Mouse (Mus musculus): ENCODE data around the gene Entpd2. TPM values are rescaled to one million over a fixed set of nuclear protein-coding genes. Genes with fewer than 3 reads are reported as not detected.

Entpd2 gene
- 10 to 100 TPM; 11.5 to 13.1 TPM for total RNA-seq (2021)
- long read RNA-seq, experiment 1, transcript Entpd2-201 (9 exons, 1,935 nt): major isoform, 21 of 29 reads
- long read RNA-seq, experiment 1, partial matches to known transcripts: 1 of 29 reads
- long read RNA-seq, experiment 1, other reads (novel, unspliced or antisense): 7 of 29 reads
- long read RNA-seq, experiment 2, transcript Entpd2-201 (9 exons, 1,935 nt): major isoform, 25 of 27 reads
- long read RNA-seq, experiment 2, partial matches to known transcripts: 0 of 27 reads
- long read RNA-seq, experiment 2, other reads (novel, unspliced or antisense): 2 of 27 reads

DNA sequence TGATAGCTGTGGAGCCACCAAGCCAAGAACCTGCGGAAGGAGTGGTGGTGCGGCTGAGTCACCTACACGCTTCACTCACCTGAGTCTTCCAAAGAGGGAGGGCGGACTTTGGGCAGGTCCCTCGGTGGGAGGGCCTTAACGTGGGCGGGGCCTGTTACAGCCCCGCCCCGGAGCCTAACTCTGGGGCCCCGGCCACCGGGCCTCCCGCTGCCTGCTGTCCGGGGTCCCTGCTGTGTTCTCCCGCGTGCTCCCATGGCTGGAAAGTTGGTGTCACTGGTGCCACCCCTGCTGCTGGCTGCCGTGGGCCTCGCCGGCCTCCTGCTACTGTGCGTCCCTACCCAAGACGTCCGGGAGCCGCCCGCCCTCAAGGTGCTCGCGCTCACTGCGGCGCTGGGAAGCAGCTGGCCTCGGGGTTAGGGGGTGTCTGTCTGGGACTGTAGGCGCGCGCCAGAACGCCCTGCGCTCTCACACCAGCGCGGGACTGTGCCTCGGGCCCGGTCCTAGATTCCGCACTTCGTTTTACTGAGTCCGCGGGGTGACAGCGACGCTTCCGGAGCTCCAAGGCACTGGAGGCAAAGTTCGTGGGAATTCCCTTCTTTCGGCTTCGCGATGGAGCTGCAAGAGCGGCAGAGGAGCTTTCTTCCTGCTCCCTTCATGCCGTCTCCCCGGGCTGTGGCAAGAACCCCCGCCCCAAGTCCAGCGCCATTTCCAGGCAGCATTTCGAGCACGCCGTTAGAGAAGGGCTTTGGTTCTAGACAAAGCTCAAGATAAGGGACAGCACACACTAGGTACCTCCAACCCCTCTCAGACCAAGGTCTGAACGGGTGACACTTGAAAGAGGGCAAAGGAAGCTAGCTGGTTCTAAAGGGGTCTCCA is at the start of gene Entpd2:
Gene Entpd2, plus strand, starts transcription at position 154 of the 876 bp plus-strand sequence.
- H3K4me3 ChIP-seq: peak within 1 kb of the TSS; percentile 40
- DNase-seq (ENCODE audit: extremely low spot score in 1 of 2, low spot score in 2 of 2): no peak
- intact Hi-C loops (cut with DNase I): no loop called here
- peak; percentile 5 for TF ChIP-seq CTCF (IDR thresholded peaks at IDR 0.05)
- peak within 1 kb of the TSS; percentile 72 for H3K27ac ChIP-seq

DNA sequence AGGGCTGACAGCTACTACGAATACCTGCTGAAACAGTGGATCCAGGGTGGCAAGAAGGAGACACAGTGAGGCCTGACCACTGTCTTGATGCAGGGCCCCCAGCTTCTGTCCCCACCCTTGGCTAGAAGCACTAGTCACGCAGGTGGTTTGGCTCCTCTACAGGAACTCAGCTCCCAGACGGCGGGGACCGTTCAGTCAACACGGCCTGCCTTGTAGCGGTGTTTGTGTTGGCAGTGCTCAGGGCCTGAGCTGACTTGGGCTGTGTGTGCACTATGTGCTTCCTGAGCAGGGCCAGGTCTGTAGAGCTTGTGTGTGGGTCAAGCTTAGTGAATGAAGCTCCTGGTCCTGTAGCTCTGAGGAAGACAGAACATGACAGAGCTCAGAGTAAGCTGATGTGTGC is 47.5 kb upstream of the Entpd2 start:
- intact Hi-C loops (cut with DNase I): no loop called here

DNA sequence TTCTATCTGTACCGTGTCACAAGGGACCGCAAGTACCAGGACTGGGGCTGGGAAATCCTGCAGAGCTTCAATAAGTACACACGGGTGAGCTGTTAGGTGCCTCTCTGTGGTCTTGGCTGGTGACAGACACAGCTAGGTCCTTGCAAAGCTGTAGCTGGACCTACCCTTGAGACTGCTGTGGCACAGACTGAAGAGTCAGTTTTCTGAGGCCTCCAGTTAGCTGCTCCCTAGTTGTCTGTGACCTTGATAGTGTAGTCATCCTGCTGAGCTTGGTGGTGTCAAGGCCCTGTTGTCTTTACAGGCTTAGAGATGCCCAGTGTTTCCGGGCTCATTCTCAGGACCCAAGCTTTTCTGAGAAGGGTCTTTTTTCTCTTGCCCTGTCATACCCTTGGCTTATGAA is 46.2 kb upstream of the Entpd2 start:
- intact Hi-C loops (cut with DNase I): no loop called here
- no peak for TF ChIP-seq CTCF (IDR thresholded peaks at IDR 0.05)

More for the DNA sequence above, 47.5 kb upstream of the Entpd2 start:
- no peak overlapping the region for H3K27ac ChIP-seq
- DNase-seq (ENCODE audit: extremely low spot score in 1 of 2, low spot score in 2 of 2): no peak
- no peak for TF ChIP-seq CTCF (IDR thresholded peaks at IDR 0.05)
- no peak overlapping the region for H3K4me3 ChIP-seq

DNA sequence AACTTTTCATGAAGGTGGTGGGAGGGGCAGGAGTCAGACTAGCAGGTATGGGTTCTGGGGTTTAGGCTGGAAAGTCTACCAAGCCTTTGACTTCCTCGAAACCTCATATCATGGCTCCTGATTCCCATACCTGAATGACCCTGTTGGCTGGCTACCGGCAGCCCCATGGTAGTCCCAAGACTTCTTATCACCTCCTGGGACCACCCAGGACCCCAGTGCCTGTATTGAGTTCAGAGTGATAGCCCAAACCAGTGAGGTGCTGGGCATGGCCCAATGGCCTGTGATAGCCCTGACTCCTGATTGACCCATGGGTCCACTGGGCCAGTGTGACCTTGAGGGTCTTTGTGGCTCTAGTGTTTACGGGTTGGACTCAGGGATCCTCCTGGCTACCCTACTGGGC is 45.0 kb upstream of the Entpd2 start:
- TF ChIP-seq CTCF (IDR thresholded peaks at IDR 0.05): no peak
- Histone ChIP-seq H3K4me3 (no peak overlapping the region), H3K27ac (no peak overlapping the region)
- DNase-seq (ENCODE audit: extremely low spot score in 1 of 2, low spot score in 2 of 2): no peak
- intact Hi-C loops (cut with DNase I): no loop called here

More for the DNA sequence above, 46.2 kb upstream of the Entpd2 start:
- DNase-seq (ENCODE audit: extremely low spot score in 1 of 2, low spot score in 2 of 2): no peak
- no peak overlapping the region for H3K27ac ChIP-seq
- no peak overlapping the region for H3K4me3 ChIP-seq

DNA sequence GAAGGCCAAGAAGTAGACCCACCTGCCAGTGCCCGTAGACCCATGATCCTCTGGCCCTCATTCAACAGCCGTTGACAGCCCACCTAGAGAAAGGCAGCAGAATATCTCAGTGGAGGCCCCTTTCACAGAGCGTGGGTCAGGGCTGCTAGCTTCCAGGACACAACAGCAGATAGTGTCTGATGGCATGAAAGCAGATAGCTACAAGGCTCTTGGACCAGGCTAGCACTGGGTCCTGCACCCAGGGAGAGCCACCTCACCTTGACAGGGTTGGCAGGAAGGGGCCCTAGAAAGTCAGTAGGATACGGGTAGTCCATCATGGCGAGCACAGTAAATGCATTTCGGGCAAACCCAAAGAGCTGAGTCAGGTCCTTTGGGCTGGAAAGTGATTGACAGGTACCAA is 41.5 kb upstream of the Entpd2 start:
- DNase-seq (ENCODE audit: extremely low spot score in 1 of 2, low spot score in 2 of 2): no peak
- no peak overlapping the region for H3K4me3 ChIP-seq
- TF ChIP-seq CTCF (IDR thresholded peaks at IDR 0.05): no peak
- H3K27ac ChIP-seq: no peak overlapping the region
- intact Hi-C loops (cut with DNase I): no loop called here

DNA sequence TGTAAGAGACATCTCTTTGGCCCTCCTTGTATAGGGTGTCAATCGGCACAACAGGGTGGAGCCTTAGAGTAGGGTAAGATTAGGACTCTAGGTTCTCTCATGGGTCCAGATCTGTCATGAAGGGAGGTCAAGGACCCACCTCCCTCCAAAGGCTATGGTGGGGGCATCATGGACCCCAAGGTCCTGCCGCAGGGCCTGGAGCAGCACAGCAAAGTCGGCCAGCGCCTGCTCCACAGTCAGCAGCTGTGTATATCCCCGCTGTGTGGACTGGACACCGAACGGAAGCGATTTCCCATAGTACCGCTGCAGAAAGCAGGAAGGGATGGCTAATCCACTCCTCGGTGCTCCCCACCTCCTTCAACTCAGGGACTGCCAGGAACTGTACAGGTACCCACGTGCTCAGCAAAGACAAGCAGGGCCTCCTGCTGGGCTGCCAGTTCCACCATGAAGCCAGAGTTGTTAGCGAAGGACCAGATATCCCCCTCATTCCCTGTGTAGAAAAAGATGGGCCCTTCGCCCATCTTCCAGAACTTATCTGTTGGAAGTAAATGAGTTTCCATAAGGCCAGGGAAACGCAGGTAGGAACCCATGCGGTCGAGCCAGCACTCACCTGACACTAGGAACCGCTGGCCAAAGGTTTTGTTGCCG is 40.1 kb upstream of the Entpd2 start:
- DNase-seq (ENCODE audit: extremely low spot score in 1 of 2, low spot score in 2 of 2): no peak
- H3K27ac ChIP-seq: no peak overlapping the region
- intact Hi-C loops (cut with DNase I): no loop called here
- TF ChIP-seq CTCF (IDR thresholded peaks at IDR 0.05): no peak
- H3K4me3 ChIP-seq: peak overlapping the region; percentile 52

DNA sequence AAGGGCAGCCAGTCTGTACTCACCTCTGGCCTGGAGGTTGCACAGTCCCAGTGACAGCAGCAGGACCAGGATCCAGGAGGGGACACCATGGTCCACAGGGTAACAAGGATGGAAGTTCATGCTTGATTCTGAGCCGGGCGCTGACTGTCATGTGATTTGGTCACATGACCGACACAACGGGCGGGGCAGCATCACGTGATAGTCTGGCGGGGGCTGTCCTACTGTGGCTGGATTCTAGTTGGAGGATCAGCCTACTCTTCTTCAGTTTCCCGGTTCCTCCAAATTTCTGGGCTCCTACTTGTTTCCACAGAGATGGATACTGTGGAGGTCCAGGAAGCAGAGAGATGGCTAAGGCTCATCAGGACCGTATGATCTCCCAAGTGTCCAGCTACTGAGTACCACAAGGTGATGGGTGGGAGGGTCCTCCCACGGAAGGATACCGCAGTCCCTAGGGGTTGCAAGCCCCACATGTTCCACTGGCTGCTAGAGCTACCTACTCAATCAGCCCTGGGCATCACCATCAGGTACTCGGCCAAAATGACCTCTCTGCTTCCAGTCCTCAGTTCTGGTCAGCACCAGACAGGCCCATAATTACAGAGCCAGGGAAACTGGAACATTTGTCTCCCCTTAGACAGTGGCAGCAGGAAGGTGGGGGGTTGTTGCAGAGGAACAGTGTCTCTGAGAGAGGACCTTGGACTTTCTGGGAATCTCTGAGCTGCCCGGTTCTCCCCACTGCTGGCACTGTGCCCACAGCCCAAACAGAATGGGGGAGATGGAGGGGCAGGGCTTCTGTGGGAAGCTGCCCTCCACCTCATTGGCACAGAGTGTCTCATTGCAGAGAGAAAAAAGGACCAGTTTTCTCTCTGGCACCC is 39.2 kb upstream of the Entpd2 start, which contains the start of gene Dpp7:
Gene Dpp7, minus strand, starts transcription at position 152 of the 872 bp plus-strand sequence.
- Histone ChIP-seq H3K4me3 (peak within 1 kb of the TSS; percentile 52), H3K27ac (0 out of 2 replicates have a peak within 1 kb of the TSS, but pooled peaks have one; percentile 11)
- intact Hi-C loops (cut with DNase I): no loop called here
- no peak for TF ChIP-seq CTCF (IDR thresholded peaks at IDR 0.05)
- DNase-seq (ENCODE audit: extremely low spot score in 1 of 2, low spot score in 2 of 2): peak; percentile 80 to 82

DNA sequence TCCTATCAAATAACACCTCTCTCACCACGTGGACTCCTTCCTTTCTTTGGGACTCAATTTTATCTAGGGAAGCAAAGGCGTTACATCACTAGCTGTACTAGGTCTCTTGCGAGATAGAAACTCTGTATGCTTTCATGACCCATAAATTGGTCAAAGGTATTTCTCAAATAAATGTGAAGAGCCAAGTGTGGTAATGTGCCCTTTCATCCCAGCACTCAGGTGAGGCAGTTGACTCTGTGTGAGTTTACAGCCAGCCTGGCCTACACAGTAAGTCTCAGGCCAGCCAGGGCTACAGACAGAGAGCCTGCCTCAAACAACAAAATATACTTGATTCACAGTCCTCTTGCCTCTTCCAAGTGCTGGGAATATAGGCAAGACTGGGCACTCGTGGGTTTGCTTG is 35.8 kb upstream of the Entpd2 start:
- no peak for DNase-seq (ENCODE audit: extremely low spot score in 1 of 2, low spot score in 2 of 2)
- H3K4me3 ChIP-seq: no peak overlapping the region
- intact Hi-C loops (cut with DNase I): no loop called here
- no peak for TF ChIP-seq CTCF (IDR thresholded peaks at IDR 0.05)
- no peak overlapping the region for H3K27ac ChIP-seq

DNA sequence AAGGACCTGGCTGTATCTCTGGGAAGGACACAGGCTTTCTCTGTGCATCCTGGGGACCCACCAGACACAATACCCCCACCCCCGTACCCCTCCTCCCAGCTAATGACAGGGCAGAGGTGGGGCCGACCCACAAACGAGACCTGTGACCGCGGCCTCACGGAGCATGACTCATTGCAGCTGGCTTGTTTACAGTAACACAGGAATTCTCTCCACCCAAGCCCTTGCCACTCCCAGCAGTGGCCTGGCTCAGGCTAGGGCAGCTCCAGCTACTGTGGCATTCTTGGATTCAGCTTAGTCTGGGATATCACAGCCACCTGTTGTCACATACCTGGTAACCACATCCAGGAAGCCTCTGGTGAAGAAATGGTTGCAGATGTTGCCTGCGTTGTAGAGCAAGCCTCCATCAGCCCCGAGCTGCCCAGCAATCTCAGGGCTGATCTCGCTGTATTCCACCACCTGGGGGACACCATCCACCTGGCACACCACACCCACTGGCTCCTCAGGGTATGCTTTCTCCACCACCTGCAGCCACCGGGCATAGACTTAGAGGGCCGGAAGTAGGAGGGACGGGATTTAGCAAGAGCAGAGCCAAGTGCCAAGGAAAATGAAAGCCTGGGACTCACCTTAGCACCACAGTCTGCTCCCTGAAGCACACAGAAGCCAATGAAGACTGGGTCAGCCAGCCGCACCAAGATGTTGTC is 32.0 kb upstream of the Entpd2 start:
- intact Hi-C loops (cut with DNase I): no loop called here

DNA sequence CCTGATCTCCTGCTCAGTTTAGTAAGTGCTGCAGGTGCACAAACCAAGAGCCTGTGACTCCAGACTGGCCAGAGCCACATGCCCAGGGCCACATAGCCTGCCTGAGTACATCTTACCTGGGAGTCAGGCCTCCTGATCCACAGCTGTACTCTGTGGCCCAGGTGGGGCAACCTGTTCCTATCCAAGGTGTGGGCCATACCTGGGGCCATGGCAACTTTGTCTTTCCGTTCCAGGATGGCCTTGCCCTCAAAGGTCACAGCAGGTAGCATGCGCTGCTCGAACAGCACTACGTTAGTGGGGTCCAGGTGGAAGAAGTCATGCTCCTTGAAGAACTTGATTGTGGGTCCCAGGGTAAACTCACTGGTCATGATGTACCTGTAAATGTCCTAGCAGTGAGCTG is 31.4 kb upstream of the Entpd2 start:
- no peak for TF ChIP-seq CTCF (IDR thresholded peaks at IDR 0.05)
- no peak for DNase-seq (ENCODE audit: extremely low spot score in 1 of 2, low spot score in 2 of 2)
- Histone ChIP-seq H3K4me3 (no peak overlapping the region; the same call in 1 of the 2 replicates), H3K27ac (no peak overlapping the region)
- intact Hi-C loops (cut with DNase I): no loop called here

More for the DNA sequence above, 32.0 kb upstream of the Entpd2 start:
- Histone ChIP-seq H3K4me3 (no peak overlapping the region), H3K27ac (no peak overlapping the region)
- TF ChIP-seq CTCF (IDR thresholded peaks at IDR 0.05): no peak
- no peak for DNase-seq (ENCODE audit: extremely low spot score in 1 of 2, low spot score in 2 of 2)

DNA sequence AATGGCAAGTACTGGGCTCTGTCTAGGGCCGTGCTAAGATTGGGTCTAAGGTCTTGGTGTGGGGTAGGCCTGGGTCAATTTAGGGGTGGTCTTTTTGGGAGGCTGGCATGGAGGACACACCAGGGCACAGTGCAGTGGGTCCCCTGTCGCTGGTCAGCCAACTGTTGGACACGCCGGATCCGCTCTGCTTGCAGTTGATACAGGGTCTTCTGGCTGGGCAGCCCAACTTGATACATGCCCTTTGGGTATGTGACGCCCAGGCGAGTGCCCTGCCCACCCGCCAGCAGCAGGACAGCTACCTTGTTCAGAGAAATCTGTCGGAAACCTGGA is 30.9 kb upstream of the Entpd2 start:
- no peak for TF ChIP-seq CTCF (IDR thresholded peaks at IDR 0.05)
- Histone ChIP-seq H3K27ac (peak overlapping the region; percentile 87), H3K4me3 (peak overlapping the region; percentile 80)
- DNase-seq (ENCODE audit: extremely low spot score in 1 of 2, low spot score in 2 of 2): no peak
- intact Hi-C loops (cut with DNase I): no loop called here

Measured in left cerebral cortex, adult 2 months (tissue).